Mouse (Mus musculus) ES-E14 (cell line): ENCODE results near the gene Specc1l.

Source experiments
- CHD2 ChIP-seq: IDR thresholded peaks from 2 replicates; pipeline ENCODE4 v1.6.1; 2014; ENCODE audit warnings: mild to moderate bottlenecking, low read depth, low read length, inconsistent platforms
- HCFC1 ChIP-seq: IDR thresholded peaks from 2 replicates; pipeline ENCODE4 v1.6.1; 2012; ENCODE audit warnings: low read length, inconsistent platforms, borderline replicate concordance; ENCODE audit not compliant: insufficient read depth
- ZC3H11A ChIP-seq: IDR thresholded peaks from 2 replicates; pipeline ENCODE4 v1.6.1; 2012; ENCODE audit warnings: low read depth, mild to moderate bottlenecking, inconsistent platforms, low read length, borderline replicate concordance
- ZNF384 ChIP-seq: IDR thresholded peaks from 2 replicates; pipeline ENCODE4 v1.6.1; 2012; ENCODE audit warnings: low read depth, low read length, inconsistent platforms

- TF ChIP-seq CHD2 (no peak), HCFC1 (no peak), ZC3H11A (no peak), ZNF384 (no peak)
These were observed 11.1 kb upstream of the Specc1l start for GRCm38 (mm10) chr10:75200733-75201132.
